Mouse (Mus musculus) myocyte (in vitro differentiated cells): ENCODE measurements around the gene Opa3. TPM values are rescaled to one million over a fixed set of nuclear protein-coding genes. Genes with fewer than 3 reads are reported as not detected.

Experiments used
- H3K27me3 ChIP-seq: one replicate; pipeline ENCODE4 v1.6.1; 2011; ENCODE audit not compliant: control insufficient read depth, insufficient read depth, insufficient read length
- H3K36me3 ChIP-seq: one replicate; pipeline ENCODE4 v1.6.1; 2011; ENCODE audit not compliant: control insufficient read depth, insufficient read depth
- H3K4me2 ChIP-seq: one replicate; pipeline ENCODE4 v1.6.1; 2011; ENCODE audit warnings: low read depth, control low read depth
- H3K4me3 ChIP-seq: one replicate; pipeline ENCODE4 v1.5.1; 2011; ENCODE audit warnings: mild to moderate bottlenecking, control low read depth, moderate library complexity
- H3K79me2 ChIP-seq: one replicate; pipeline ENCODE4 v1.6.1; 2011; ENCODE audit not compliant: control insufficient read depth, insufficient read depth
- H3ac ChIP-seq: one replicate; pipeline ENCODE4 v1.6.1; 2011; ENCODE audit not compliant: control insufficient read depth, insufficient read length
- CEBPB ChIP-seq: IDR thresholded peaks from 2 replicates; pipeline ENCODE4 v1.6.1; 2011; ENCODE audit warnings: mild to moderate bottlenecking, moderate library complexity; ENCODE audit not compliant: poor library complexity, insufficient read depth, severe bottlenecking
- E2F4 ChIP-seq: IDR thresholded peaks from one replicate; pipeline ENCODE4 v1.6.1; 2011; ENCODE audit warnings: mild to moderate bottlenecking, control low read depth, moderate library complexity; ENCODE audit not compliant: insufficient read depth
- MAX ChIP-seq: IDR thresholded peaks from one replicate; pipeline ENCODE4 v1.6.1; 2011; ENCODE audit warnings: low read depth, mild to moderate bottlenecking, control low read depth
- MYOD1 ChIP-seq, 3 experiments: IDR thresholded peaks; one replicate each; pipeline ENCODE4 v1.6.1; 2011; ENCODE audit warnings: control low read depth in 2 of 3, low read depth in 2 of 3, mild to moderate bottlenecking in 2 of 3, moderate library complexity in 1 of 3; ENCODE audit not compliant: insufficient read length in 2 of 3, control insufficient read depth in 1 of 3
- MYOG ChIP-seq, 3 experiments: IDR thresholded peaks; one replicate each; pipeline ENCODE4 v1.6.1; 2011; ENCODE audit warnings: control low read depth in 2 of 3, low read depth in 2 of 3, mild to moderate bottlenecking in 2 of 3; ENCODE audit not compliant: insufficient read length in 2 of 3, control insufficient read depth in 1 of 3, insufficient read depth in 1 of 3
- POLR2A ChIP-seq: IDR thresholded peaks from one replicate; pipeline ENCODE4 v1.6.1; 2011; ENCODE audit warnings: low read depth, mild to moderate bottlenecking, control low read depth, moderate library complexity; ENCODE audit not compliant: insufficient read length
- POLR2AphosphoS2 ChIP-seq: IDR thresholded peaks from one replicate; pipeline ENCODE4 v1.6.1; 2011; ENCODE audit warnings: low read depth, control low read depth; ENCODE audit not compliant: insufficient read length
- REST ChIP-seq: IDR thresholded peaks from one replicate; pipeline ENCODE4 v1.6.1; 2011; ENCODE audit warnings: mild to moderate bottlenecking, control low read depth, moderate library complexity; ENCODE audit not compliant: insufficient read depth, insufficient read length
- SRF ChIP-seq: IDR thresholded peaks from one replicate; pipeline ENCODE4 v1.6.1; 2011; ENCODE audit warnings: low read depth; ENCODE audit not compliant: control insufficient read depth, insufficient read length
- TCF12 ChIP-seq: IDR thresholded peaks from one replicate; pipeline ENCODE4 v1.6.1; 2011; ENCODE audit warnings: mild to moderate bottlenecking, control low read depth; ENCODE audit not compliant: poor library complexity, insufficient read depth, severe bottlenecking
- TCF3 ChIP-seq: IDR thresholded peaks from one replicate; pipeline ENCODE4 v1.6.1; 2011; ENCODE audit warnings: low read depth, control low read depth; ENCODE audit not compliant: insufficient read length
- USF1 ChIP-seq: IDR thresholded peaks from one replicate; pipeline ENCODE4 v1.6.1; 2011; ENCODE audit warnings: low read depth, mild to moderate bottlenecking, control low read depth, moderate library complexity
- polyA plus RNA-seq: library from polyadenylated mRNA; unstranded; fragments of >200 nt; fragmentation: generic; extraction: Trizol; gene quantifications from one replicate; pipeline ENCODE4 v1.2.1, GENCODE M21; 2012; ENCODE audit warnings: missing spikeins

The Opa3 gene
- polyA plus RNA-seq, 1 experiment = 29.8 TPM

GRCm38 (mm10) chr7:19242005-19242404 lies 13.9 kb downstream of the Opa3 start:
- no peak overlapping the region for H3K4me2 ChIP-seq

GRCm38 (mm10) chr7:19243858-19244257 lies 15.7 kb downstream of the Opa3 start:
- H3K4me3 ChIP-seq = no peak overlapping the region
- no peak overlapping the region for H3ac ChIP-seq
- H3K36me3 ChIP-seq = no peaks in the 10 kb centered on the region
- TF ChIP-seq POLR2AphosphoS2 (no peak), MYOG (IDR thresholded peaks at IDR 0.05; ENCODE audit: control insufficient read depth in 1 of 3, insufficient read depth in 1 of 3, insufficient read length in 2 of 3, low read depth in 2 of 3) (peak; percentile 16 to 87 (median 53)), USF1 (no peak), MYOD1 (IDR thresholded peaks at IDR 0.05; ENCODE audit: control insufficient read depth in 1 of 3, insufficient read length in 2 of 3, low read depth in 2 of 3) (peak; percentile 42 to 84 (median 65)), TCF12 (peak; percentile 28)
- H3K79me2 ChIP-seq = peaks cover 19% of the 10 kb centered on the region
- H3K27me3 ChIP-seq = no peaks in the 10 kb centered on the region
- H3K4me2 ChIP-seq = no peak overlapping the region

More at GRCm38 (mm10) chr7:19242005-19242404, 13.9 kb downstream of the Opa3 start:
- peaks cover 19% of the 10 kb centered on the region for H3K79me2 ChIP-seq
- no peak overlapping the region for H3ac ChIP-seq
- TF ChIP-seq MYOG (IDR thresholded peaks at IDR 0.05; ENCODE audit: control insufficient read depth in 1 of 3, insufficient read depth in 1 of 3, insufficient read length in 2 of 3, low read depth in 2 of 3) (no peak), TCF3 (no peak), MAX (no peak), TCF12 (no peak), REST (no peak), MYOD1 (IDR thresholded peaks at IDR 0.05; ENCODE audit: control insufficient read depth in 1 of 3, insufficient read length in 2 of 3, low read depth in 2 of 3) (no peak), CEBPB (no peak), POLR2AphosphoS2 (no peak), E2F4 (no peak), SRF (no peak), POLR2A (no peak), USF1 (no peak)
- H3K36me3 ChIP-seq = no peaks in the 10 kb centered on the region
- no peak overlapping the region for H3K4me3 ChIP-seq
- no peaks in the 10 kb centered on the region for H3K27me3 ChIP-seq

GRCm38 (mm10) chr7:19245083-19245482 lies 16.9 kb downstream of the Opa3 start:
- H3K4me2 ChIP-seq = no peak overlapping the region
- no peak overlapping the region for H3ac ChIP-seq
- H3K79me2 ChIP-seq = peaks cover 19% of the 10 kb centered on the region
- H3K4me3 ChIP-seq = no peak overlapping the region
- no peaks in the 10 kb centered on the region for H3K27me3 ChIP-seq
- TF ChIP-seq POLR2A (no peak), E2F4 (no peak), MAX (no peak), REST (no peak), TCF3 (no peak), USF1 (no peak), POLR2AphosphoS2 (peak; percentile 5), MYOD1 (IDR thresholded peaks at IDR 0.05; ENCODE audit: control insufficient read depth in 1 of 3, insufficient read length in 2 of 3, low read depth in 2 of 3) (peak in 1 of 3 experiments; percentile 84), TCF12 (no peak), MYOG (IDR thresholded peaks at IDR 0.05; ENCODE audit: control insufficient read depth in 1 of 3, insufficient read depth in 1 of 3, insufficient read length in 2 of 3, low read depth in 2 of 3) (peak; percentile 2 to 49 (median 8)), CEBPB (no peak), SRF (no peak)
- H3K36me3 ChIP-seq = no peaks in the 10 kb centered on the region

- Histone ChIP-seq H3K4me2 (no peak overlapping the region), H3K79me2 (peaks cover 15% of the 10 kb centered on the region)
- TF ChIP-seq MYOG (IDR thresholded peaks at IDR 0.05; ENCODE audit: control insufficient read depth in 1 of 3, insufficient read depth in 1 of 3, insufficient read length in 2 of 3, low read depth in 2 of 3) (no peak), POLR2A (no peak), USF1 (no peak), E2F4 (no peak), MYOD1 (IDR thresholded peaks at IDR 0.05; ENCODE audit: control insufficient read depth in 1 of 3, insufficient read length in 2 of 3, low read depth in 2 of 3) (no peak), TCF12 (no peak), MAX (no peak), REST (no peak), POLR2AphosphoS2 (no peak), CEBPB (no peak), TCF3 (no peak), SRF (no peak)
These were observed 18.7 kb downstream of the Opa3 start for GRCm38 (mm10) chr7:19246855-19247254.

GRCm38 (mm10) chr7:19247511-19247910 lies 19.4 kb downstream of the Opa3 start:
- no peak overlapping the region for H3K4me2 ChIP-seq
- H3K27me3 ChIP-seq = no peaks in the 10 kb centered on the region
- H3K4me3 ChIP-seq = no peak overlapping the region
- no peak overlapping the region for H3ac ChIP-seq
- peaks cover 8% of the 10 kb centered on the region for H3K79me2 ChIP-seq
- TF ChIP-seq POLR2AphosphoS2 (peak; percentile 53), MYOD1 (IDR thresholded peaks at IDR 0.05; ENCODE audit: control insufficient read depth in 1 of 3, insufficient read length in 2 of 3, low read depth in 2 of 3) (no peak)
- no peaks in the 10 kb centered on the region for H3K36me3 ChIP-seq

More at GRCm38 (mm10) chr7:19246855-19247254, 18.7 kb downstream of the Opa3 start:
- no peaks in the 10 kb centered on the region for H3K27me3 ChIP-seq
- no peak overlapping the region for H3K4me3 ChIP-seq
- H3ac ChIP-seq = no peak overlapping the region
- H3K36me3 ChIP-seq = no peaks in the 10 kb centered on the region
